Mouse (Mus musculus): ENCODE results near the gene Lig3.

Gene Lig3

GRCm38 (mm10) chr11:82831008-82831893 lies 50.3 kb downstream of the Lig3 start:
- in situ Hi-C loops (cut with MboI, MseI): loop anchor here (25.0 kb wide), 1 partner anchor 819 kb away; no protein-coding TSS in a partner anchor

GRCm38 (mm10) chr11:82832402-82832801 lies 51.5 kb downstream of the Lig3 start:
- in situ Hi-C loops (cut with MboI, MseI): loop anchor here (25.0 kb wide), 1 partner anchor 820 kb away; no protein-coding TSS in a partner anchor

GRCm38 (mm10) chr11:82833929-82834328 lies 53.0 kb downstream of the Lig3 start:
- in situ Hi-C loops (cut with MboI, MseI): loop anchor here (25.0 kb wide), 1 partner anchor 822 kb away; no protein-coding TSS in a partner anchor

GRCm38 (mm10) chr11:82834359-82834758 lies 53.5 kb downstream of the Lig3 start:
- in situ Hi-C loops (cut with MboI, MseI): loop anchor here (25.0 kb wide), 1 partner anchor 822 kb away; no protein-coding TSS in a partner anchor

- in situ Hi-C loops (cut with MboI, MseI): loop anchor here (25.0 kb wide), 1 partner anchor 824 kb away; no protein-coding TSS in a partner anchor
These were observed 54.9 kb downstream of the Lig3 start for GRCm38 (mm10) chr11:82835616-82836432.

- in situ Hi-C loops (cut with MboI, MseI): loop anchor here (25.0 kb wide), 1 partner anchor 825 kb away; no protein-coding TSS in a partner anchor
These were observed 56.3 kb downstream of the Lig3 start for GRCm38 (mm10) chr11:82837192-82837591.

- in situ Hi-C loops (cut with MboI, MseI): loop anchor here (25.0 kb wide), 1 partner anchor 826 kb away; no protein-coding TSS in a partner anchor
These were observed 56.9 kb downstream of the Lig3 start for GRCm38 (mm10) chr11:82837848-82838247.

GRCm38 (mm10) chr11:82838511-82838910 lies 57.6 kb downstream of the Lig3 start:
- in situ Hi-C loops (cut with MboI, MseI): loop anchor here (25.0 kb wide), 1 partner anchor 826 kb away; no protein-coding TSS in a partner anchor

- in situ Hi-C loops (cut with MboI, MseI): loop anchor here (25.0 kb wide), 1 partner anchor 833 kb away; no protein-coding TSS in a partner anchor
These were observed 64.0 kb downstream of the Lig3 start for GRCm38 (mm10) chr11:82844771-82845414.

- in situ Hi-C loops (cut with MboI, MseI): loop anchor here (25.0 kb wide), 1 partner anchor 833 kb away; no protein-coding TSS in a partner anchor
These were observed 64.6 kb downstream of the Lig3 start for GRCm38 (mm10) chr11:82845415-82846078.

GRCm38 (mm10) chr11:82846079-82846436 lies 65.2 kb downstream of the Lig3 start:
- in situ Hi-C loops (cut with MboI, MseI): loop anchor here (25.0 kb wide), 1 partner anchor 834 kb away; no protein-coding TSS in a partner anchor

GRCm38 (mm10) chr11:82846938-82847337 lies 66.0 kb downstream of the Lig3 start:
- in situ Hi-C loops (cut with MboI, MseI): loop anchor here (25.0 kb wide), 1 partner anchor 835 kb away; no protein-coding TSS in a partner anchor

- in situ Hi-C loops (cut with MboI, MseI): loop anchor here (25.0 kb wide), 1 partner anchor 835 kb away; no protein-coding TSS in a partner anchor
These were observed 66.7 kb downstream of the Lig3 start for GRCm38 (mm10) chr11:82847571-82848000.

- in situ Hi-C loops (cut with MboI, MseI): no loop called here
These were observed 69.4 kb downstream of the Lig3 start for GRCm38 (mm10) chr11:82850259-82850658.

- in situ Hi-C loops (cut with MboI, MseI): no loop called here
These were observed 71.2 kb downstream of the Lig3 start for GRCm38 (mm10) chr11:82852115-82852514.

GRCm38 (mm10) chr11:82852540-82852939 lies 71.6 kb downstream of the Lig3 start:
- in situ Hi-C loops (cut with MboI, MseI): no loop called here

GRCm38 (mm10) chr11:82852958-82853357 lies 72.0 kb downstream of the Lig3 start:
- in situ Hi-C loops (cut with MboI, MseI): no loop called here

Measured in regulatory T cell (primary cell).